Mouse (Mus musculus) gonadal fat pad, adult 2 months (tissue): ENCODE results near the gene Cdkal1. TPM values are rescaled to one million over a fixed set of nuclear protein-coding genes. Genes with fewer than 3 reads are reported as not detected.
A peak's percentile ranks its signal among the peaks of the same experiment; 100 is the strongest.

Experiments
- DNase-seq: peaks from one replicate; pipeline ENCODE4 v3.0.0-alpha.2; 2012; ENCODE audit warnings: low read depth
- polyA plus RNA-seq: library from polyadenylated mRNA; depleted of rRNA; stranded (reverse); fragments of >200 nt; gene quantifications from 2 replicates; pipeline ENCODE4 v1.2.3, GENCODE M21; 2012

Gene Cdkal1
- polyA plus RNA-seq, 1 experiment: 2.8 TPM

- no peak for DNase-seq
These were observed 44.7 kb downstream of the Cdkal1 start for GRCm38 (mm10) chr13:29810780-29811179.

- no peak for DNase-seq
These were observed 47.1 kb downstream of the Cdkal1 start for GRCm38 (mm10) chr13:29808383-29808782.

- DNase-seq: peak; percentile 52
These were observed 47.5 kb downstream of the Cdkal1 start for GRCm38 (mm10) chr13:29807930-29808329.

- no peak for DNase-seq
These were observed 48.6 kb downstream of the Cdkal1 start for GRCm38 (mm10) chr13:29806871-29807270.

GRCm38 (mm10) chr13:29805296-29805695, 50.2 kb downstream of the Cdkal1 start:
- no peak for DNase-seq

- DNase-seq: no peak
These were observed 51.4 kb downstream of the Cdkal1 start for GRCm38 (mm10) chr13:29804034-29804433.

- DNase-seq: no peak
These were observed 52.8 kb downstream of the Cdkal1 start for GRCm38 (mm10) chr13:29802699-29803098.

GRCm38 (mm10) chr13:29800078-29800477, 55.4 kb downstream of the Cdkal1 start:
- no peak for DNase-seq

GRCm38 (mm10) chr13:29792112-29792511, 63.4 kb downstream of the Cdkal1 start:
- DNase-seq: no peak

GRCm38 (mm10) chr13:29791439-29791838, 64.0 kb downstream of the Cdkal1 start:
- no peak for DNase-seq

- no peak for DNase-seq
These were observed 68.5 kb downstream of the Cdkal1 start for GRCm38 (mm10) chr13:29786984-29787383.

GRCm38 (mm10) chr13:29784894-29785293, 70.6 kb downstream of the Cdkal1 start:
- no peak for DNase-seq

- DNase-seq: no peak
These were observed 74.1 kb downstream of the Cdkal1 start for GRCm38 (mm10) chr13:29781332-29781731.

GRCm38 (mm10) chr13:29780713-29781112, 74.8 kb downstream of the Cdkal1 start:
- DNase-seq: no peak

- no peak for DNase-seq
These were observed 76.0 kb downstream of the Cdkal1 start for GRCm38 (mm10) chr13:29779519-29779918.

GRCm38 (mm10) chr13:29779116-29779515, 76.4 kb downstream of the Cdkal1 start:
- DNase-seq: no peak

- DNase-seq: no peak
These were observed 77.3 kb downstream of the Cdkal1 start for GRCm38 (mm10) chr13:29778124-29778523.

GRCm38 (mm10) chr13:29777225-29777624, 78.2 kb downstream of the Cdkal1 start:
- no peak for DNase-seq

- no peak for DNase-seq
These were observed 79.8 kb downstream of the Cdkal1 start for GRCm38 (mm10) chr13:29775603-29776230.

GRCm38 (mm10) chr13:29773563-29773962, 81.9 kb downstream of the Cdkal1 start:
- DNase-seq: no peak

GRCm38 (mm10) chr13:29772970-29773369, 82.5 kb downstream of the Cdkal1 start:
- no peak for DNase-seq

- no peak for DNase-seq
These were observed 85.6 kb downstream of the Cdkal1 start for GRCm38 (mm10) chr13:29769647-29770436.

- no peak for DNase-seq
These were observed 87.4 kb downstream of the Cdkal1 start for GRCm38 (mm10) chr13:29768104-29768503.
